In genomic region chr15:36380461-36381227, GRCm38 (mm10) we compare ENCODE assay signal across 8 mouse cellular contexts.
DNase-seq lines count a peak whose midpoint lies in the region; ATAC-seq and TF ChIP-seq lines count a peak whose summit lies in the region.

No protein-coding gene starts in this region.

- peaks cover 4% of the 10 kb centered on the region for H3K4me1 ChIP-seq in lung, embryonic 16.5 days (replicated peaks; ENCODE audit: control insufficient read depth, insufficient read depth, low read length)
- H3K4me1 ChIP-seq in forebrain, embryonic 16.5 days (replicated peaks; ENCODE audit: control insufficient read depth, insufficient read depth, low read length): no peaks in the 10 kb centered on the region; the same call in 1 of the 2 replicates
- H3K4me1 ChIP-seq in limb, embryonic 15.5 days: 0 out of 2 replicates have a peak, but pooled peaks cover 10% of the 10 kb centered on the region
- peaks cover 5% of the 10 kb centered on the region for H3K4me1 ChIP-seq in olfactory bulb, adult 2 months (ENCODE audit: control insufficient read depth, insufficient read depth, low read length)

- H3K27me3 ChIP-seq in lung, embryonic 16.5 days (ENCODE audit: control insufficient read depth, insufficient read depth, low read depth, low read length): no peaks in the 10 kb centered on the region
- H3K27me3 ChIP-seq in forebrain, embryonic 16.5 days (replicated peaks; ENCODE audit: control insufficient read depth, insufficient read depth, low read length): peaks cover 4% of the 10 kb centered on the region; the same call in 1 of the 2 replicates
- H3K27me3 ChIP-seq in limb, embryonic 15.5 days: peaks cover 21% of the 10 kb centered on the region

- no peak for TF ChIP-seq POLR2A in olfactory bulb, adult 2 months (IDR thresholded peaks at IDR 0.05; ENCODE audit: insufficient read depth, low read depth, low read length)

- H3K4me3 ChIP-seq in lung, embryonic 16.5 days (ENCODE audit: low read length): peak overlapping the region; percentile 19; the same call in 1 of the 2 replicates
- peak overlapping the region; percentile 10 for H3K4me3 ChIP-seq in forebrain, embryonic 16.5 days (replicated peaks; ENCODE audit: low read length)
- no peak overlapping the region for H3K4me3 ChIP-seq in limb, embryonic 15.5 days
- H3K4me3 ChIP-seq in olfactory bulb, adult 2 months (ENCODE audit: insufficient read depth, low read depth, low read length): peak overlapping the region; percentile 28

- no peaks in the 10 kb centered on the region for H3K9me3 ChIP-seq in lung, embryonic 16.5 days (ENCODE audit: control insufficient read depth, low read length)
- H3K9me3 ChIP-seq in forebrain, embryonic 16.5 days (ENCODE audit: control insufficient read depth, low read length): no peaks in the 10 kb centered on the region
- no peaks in the 10 kb centered on the region for H3K9me3 ChIP-seq in limb, embryonic 15.5 days

- H3K36me3 ChIP-seq in lung, embryonic 16.5 days (ENCODE audit: control insufficient read depth, insufficient read depth, low read length): no peaks in the 10 kb centered on the region
- no peaks in the 10 kb centered on the region for H3K36me3 ChIP-seq in forebrain, embryonic 16.5 days (ENCODE audit: control insufficient read depth, insufficient read depth)
- no peaks in the 10 kb centered on the region for H3K36me3 ChIP-seq in limb, embryonic 15.5 days

- WGBS in lung, embryonic 16.5 days: 9% methylated on average over 17 of the region's 17 CpGs
- 9% methylated on average over 17 of the region's 17 CpGs for WGBS in forebrain, embryonic 16.5 days
- WGBS in limb, embryonic 15.5 days: 8% methylated on average over 17 of the region's 17 CpGs
- WGBS in olfactory bulb, adult 2 months: 14% methylated on average over 17 of the region's 17 CpGs

- H3K27ac ChIP-seq in lung, embryonic 16.5 days (ENCODE audit: low read length): no peak overlapping the region
- no peak overlapping the region for H3K27ac ChIP-seq in forebrain, embryonic 16.5 days (ENCODE audit: low read length)
- H3K27ac ChIP-seq in limb, embryonic 15.5 days: no peak overlapping the region
- H3K27ac ChIP-seq in olfactory bulb, adult 2 months (ENCODE audit: insufficient read depth, low read depth, low read length): no peak overlapping the region

- H3K9ac ChIP-seq in lung, embryonic 16.5 days (ENCODE audit: low read length): no peak overlapping the region
- H3K9ac ChIP-seq in forebrain, embryonic 16.5 days (replicated peaks; ENCODE audit: low read depth, low read length): no peak overlapping the region
- H3K9ac ChIP-seq in limb, embryonic 15.5 days: no peak overlapping the region

- DNase-seq in lung, postnatal 36 days: no peak
- DNase-seq in layer of hippocampus, postnatal 14 days (ENCODE audit: low spot score in 2 of 2): no peak
- DNase-seq in urinary bladder, postnatal 36 days (ENCODE audit: low spot score in 2 of 2): no peak

- no peak for ATAC-seq in lung, embryonic 16.5 days (ENCODE audit: low read depth)
- ATAC-seq in forebrain, embryonic 16.5 days: no peak
- no peak for ATAC-seq in limb, embryonic 15.5 days (ENCODE audit: insufficient number of reproducible peaks, low FRiP score, low TSS enrichment, low read depth)
- ATAC-seq in megakaryocyte, adult 5-6 weeks (ENCODE audit: poor library complexity, severe bottlenecking): no peak

- TF ChIP-seq CTCF in olfactory bulb, adult 2 months (IDR thresholded peaks at IDR 0.05; ENCODE audit: insufficient read depth, low read depth, low read length): no peak

- H3K4me2 ChIP-seq in lung, embryonic 16.5 days (ENCODE audit: low read depth, low read length): peak overlapping the region; percentile 44
- peak overlapping the region; percentile 19; the same call in 1 of the 2 replicates for H3K4me2 ChIP-seq in forebrain, embryonic 16.5 days (ENCODE audit: low read length)
- peak overlapping the region; percentile 20; the same call in 1 of the 2 replicates for H3K4me2 ChIP-seq in limb, embryonic 15.5 days
